Mouse (Mus musculus): ENCODE measurements around the gene Fbh1. TPM values are rescaled to one million over a fixed set of nuclear protein-coding genes. Genes with fewer than 3 reads are reported as not detected.
A peak's percentile ranks its signal among the peaks of the same experiment; 100 is the strongest.

Gene Fbh1
- polyA plus RNA-seq, 1 experiment: 26.0 TPM

DNA sequence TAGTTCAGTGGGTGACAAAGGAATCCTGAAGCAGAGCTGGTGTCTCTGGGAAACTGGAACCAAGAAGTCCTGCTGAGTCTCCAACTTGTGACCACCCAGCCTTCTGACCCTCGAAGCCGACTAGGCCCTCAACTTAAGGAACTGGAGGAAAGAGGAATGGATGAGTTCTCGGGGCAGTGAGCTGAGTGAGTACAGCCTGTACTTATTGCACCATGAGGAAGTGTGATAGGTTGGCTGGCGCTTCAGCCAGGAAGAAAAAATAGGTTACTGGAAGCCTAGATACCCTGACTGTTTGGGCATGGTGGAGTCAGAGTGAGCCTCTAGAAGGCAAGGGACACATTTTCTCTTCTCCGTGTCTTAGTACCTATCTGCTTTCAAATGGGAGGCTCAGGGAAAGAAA, 68.8 kb downstream of the Fbh1 start:
- Histone ChIP-seq H3K36me3 (ENCODE audit: control insufficient read depth, insufficient read depth, low read length) (no peaks in the 10 kb centered on the region), H3K27me3 (ENCODE audit: control insufficient read depth, insufficient read depth, low read length) (no peaks in the 10 kb centered on the region), H3K27ac (ENCODE audit: insufficient read depth, low read length) (no peak overlapping the region), H3K4me3 (ENCODE audit: extremely low read depth, insufficient read depth, insufficient read length) (no peak overlapping the region), H3K4me1 (ENCODE audit: control insufficient read depth, insufficient read depth, insufficient read length) (0 out of 2 replicates have a peak, but pooled peaks cover 2% of the 10 kb centered on the region)
- DNase-seq (ENCODE audit: low read depth in 1 of 2, low spot score in 2 of 2): no peak
- 52% methylated on average over 5 of the region's 5 CpGs for WGBS
- TF ChIP-seq CTCF (IDR thresholded peaks at IDR 0.05; ENCODE audit: extremely low read depth, insufficient read depth, insufficient read length, insufficient replicate concordance) (no peak), POLR2A (IDR thresholded peaks at IDR 0.05; ENCODE audit: low read depth, low read length) (no peak)

DNA sequence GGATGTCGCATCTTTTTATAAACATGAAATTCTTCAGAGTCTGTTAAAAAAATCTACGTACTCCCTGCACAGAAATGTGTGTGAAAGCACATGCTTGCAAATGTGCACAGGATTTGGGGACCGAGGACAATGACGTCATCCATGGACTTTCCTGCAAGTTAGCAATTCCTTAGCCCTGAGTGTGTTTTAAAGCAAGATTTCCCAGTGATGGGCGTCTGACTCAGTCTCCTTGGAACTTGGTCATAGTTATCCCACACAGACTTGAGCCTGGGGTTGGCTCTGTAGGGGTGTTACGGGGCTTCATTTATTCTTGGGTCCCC, 70.7 kb downstream of the Fbh1 start:
- 77% methylated on average over 6 of the region's 6 CpGs for WGBS
- no peaks in the 10 kb centered on the region for H3K36me3 ChIP-seq (ENCODE audit: control insufficient read depth, insufficient read depth, low read length)
- no peak overlapping the region for H3K27ac ChIP-seq (ENCODE audit: insufficient read depth, low read length)
- no peak for DNase-seq (ENCODE audit: low read depth in 1 of 2, low spot score in 2 of 2)
- no peak overlapping the region for H3K4me3 ChIP-seq (ENCODE audit: extremely low read depth, insufficient read depth, insufficient read length)
- no peaks in the 10 kb centered on the region for H3K27me3 ChIP-seq (ENCODE audit: control insufficient read depth, insufficient read depth, low read length)
- H3K4me1 ChIP-seq (ENCODE audit: control insufficient read depth, insufficient read depth, insufficient read length): 0 out of 2 replicates have a peak, but pooled peaks cover 2% of the 10 kb centered on the region
- TF ChIP-seq CTCF (IDR thresholded peaks at IDR 0.05; ENCODE audit: extremely low read depth, insufficient read depth, insufficient read length, insufficient replicate concordance) (no peak), POLR2A (IDR thresholded peaks at IDR 0.05; ENCODE audit: low read depth, low read length) (no peak)

DNA sequence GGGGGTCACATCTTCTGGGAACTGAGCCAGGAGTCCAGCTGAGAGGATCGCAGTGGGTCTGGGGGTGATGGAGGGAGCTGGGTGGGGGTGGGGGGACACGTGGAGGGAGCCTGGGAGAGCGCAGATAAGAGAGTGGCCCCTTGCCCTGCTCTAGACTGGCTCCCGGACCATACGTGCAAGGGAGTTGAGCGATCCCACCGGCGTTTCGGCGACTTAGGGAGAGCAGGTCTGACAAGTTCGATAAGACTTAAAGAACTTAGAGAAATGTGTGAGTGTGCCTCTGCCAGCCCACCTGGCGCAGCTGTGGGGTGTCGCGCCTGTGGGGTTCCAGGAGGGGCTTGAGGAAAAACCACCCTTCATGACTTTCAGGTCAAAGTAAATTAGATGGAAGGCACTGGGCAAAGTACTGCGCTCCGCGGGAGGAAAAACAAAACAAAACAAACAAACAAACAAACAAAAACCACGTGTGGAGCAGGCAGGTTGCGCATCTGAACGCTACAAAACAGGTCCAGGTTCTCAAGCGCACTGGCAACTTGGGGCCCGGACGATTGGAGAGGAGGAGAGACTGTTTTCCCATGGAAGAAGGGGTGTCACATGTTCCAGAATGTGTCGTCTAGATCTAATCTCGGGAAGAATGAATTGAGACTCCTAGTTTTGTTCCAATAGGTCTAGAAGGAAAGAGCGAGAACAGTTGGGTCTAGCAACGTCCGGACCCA, 71.2 kb downstream of the Fbh1 start:
- WGBS: 12% methylated on average over 28 of the region's 28 CpGs
- no peaks in the 10 kb centered on the region for H3K36me3 ChIP-seq (ENCODE audit: control insufficient read depth, insufficient read depth, low read length)

DNA sequence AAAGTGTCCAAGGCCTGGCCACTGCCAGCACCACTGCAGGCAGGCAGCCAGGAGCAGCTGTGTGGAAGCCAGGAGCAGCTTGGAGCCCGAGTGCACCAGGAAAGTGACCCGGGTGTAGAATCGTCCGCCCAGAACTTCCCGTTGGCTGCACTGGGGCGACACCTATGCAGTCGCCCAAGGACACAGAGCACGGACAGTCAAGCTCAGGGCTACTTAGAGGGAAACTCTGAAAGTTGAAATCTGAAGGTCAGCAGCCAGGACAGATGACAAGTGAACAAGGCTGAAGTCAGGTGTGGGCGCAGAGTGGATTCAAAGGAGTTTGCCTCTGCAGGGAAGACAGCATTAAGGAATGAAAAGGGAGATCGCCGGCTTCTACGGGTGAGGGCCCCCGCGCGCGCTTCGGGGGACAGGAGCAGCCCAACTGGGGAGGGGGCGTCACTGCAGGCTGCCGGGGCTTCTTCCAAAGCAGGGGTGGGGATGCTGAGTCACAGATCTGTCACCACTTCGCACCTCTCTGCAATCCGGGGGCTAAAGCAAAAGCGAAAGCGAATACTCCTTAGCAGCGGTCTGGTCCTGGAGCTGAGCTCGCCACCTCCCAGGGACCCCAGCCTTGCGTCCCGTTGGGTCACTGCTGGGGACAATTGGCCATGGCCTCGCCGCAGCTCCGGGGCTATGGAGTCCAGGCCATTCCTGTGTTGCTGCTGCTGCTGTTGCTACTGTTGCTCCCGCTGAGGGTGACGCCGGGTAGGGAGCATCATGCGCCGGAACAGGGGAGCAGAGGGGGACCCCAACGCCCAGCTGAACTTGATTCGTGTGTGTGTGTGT, 72.0 kb downstream of the Fbh1 start, which contains the start of gene Il15ra:
Gene Il15ra (plus strand): TSS at position 90 of the 825 bp plus-strand sequence.
- peak within 1 kb of the TSS; percentile 89 for H3K4me3 ChIP-seq (ENCODE audit: extremely low read depth, insufficient read depth, insufficient read length)
- no peak for TF ChIP-seq CTCF (IDR thresholded peaks at IDR 0.05; ENCODE audit: extremely low read depth, insufficient read depth, insufficient read length, insufficient replicate concordance)
- no peak for TF ChIP-seq POLR2A (IDR thresholded peaks at IDR 0.05; ENCODE audit: low read depth, low read length)
- no peaks in the 10 kb centered on the region for H3K36me3 ChIP-seq (ENCODE audit: control insufficient read depth, insufficient read depth, low read length)
- H3K4me1 ChIP-seq (ENCODE audit: control insufficient read depth, insufficient read depth, insufficient read length): 0 out of 2 replicates have a peak, but pooled peaks cover 2% of the 10 kb centered on the region
- DNase-seq (ENCODE audit: low read depth in 1 of 2, low spot score in 2 of 2): peak; percentile 12 to 35
- under 1% methylated on average over 37 of the region's 37 CpGs for WGBS
- peak within 1 kb of the TSS; percentile 6; the same call in 1 of the 2 replicates for H3K27ac ChIP-seq (ENCODE audit: insufficient read depth, low read length)
- H3K27me3 ChIP-seq (ENCODE audit: control insufficient read depth, insufficient read depth, low read length): no peaks in the 10 kb centered on the region

More for the DNA sequence above, 71.2 kb downstream of the Fbh1 start:
- Histone ChIP-seq H3K4me3 (ENCODE audit: extremely low read depth, insufficient read depth, insufficient read length) (peak overlapping the region; percentile 89), H3K4me1 (ENCODE audit: control insufficient read depth, insufficient read depth, insufficient read length) (0 out of 2 replicates have a peak, but pooled peaks cover 2% of the 10 kb centered on the region), H3K27me3 (ENCODE audit: control insufficient read depth, insufficient read depth, low read length) (no peaks in the 10 kb centered on the region), H3K27ac (ENCODE audit: insufficient read depth, low read length) (no peak overlapping the region)
- no peak for DNase-seq (ENCODE audit: low read depth in 1 of 2, low spot score in 2 of 2)
- TF ChIP-seq POLR2A (IDR thresholded peaks at IDR 0.05; ENCODE audit: low read depth, low read length) (no peak), CTCF (IDR thresholded peaks at IDR 0.05; ENCODE audit: extremely low read depth, insufficient read depth, insufficient read length, insufficient replicate concordance) (no peak)

DNA sequence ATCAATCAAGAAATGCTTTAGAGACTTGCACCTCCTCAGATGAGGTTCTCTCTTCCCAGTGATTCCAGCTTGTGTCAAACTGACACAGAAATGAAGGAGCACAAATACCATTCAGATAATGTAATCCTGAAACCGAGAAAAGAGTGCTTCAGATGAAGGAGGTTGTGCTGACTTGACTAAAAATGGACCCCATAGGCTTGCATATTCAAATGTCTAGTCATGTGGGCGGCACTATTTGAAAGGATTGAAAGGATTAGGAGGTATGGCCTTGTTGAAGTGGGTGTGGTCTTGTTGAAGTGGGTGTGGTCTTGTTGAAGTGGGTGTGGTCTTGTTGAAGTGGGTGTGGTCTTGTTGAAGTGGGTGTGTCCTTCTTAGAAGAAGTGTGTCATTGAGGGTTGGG, 77.5 kb downstream of the Fbh1 start:
- no peak for TF ChIP-seq CTCF (IDR thresholded peaks at IDR 0.05; ENCODE audit: extremely low read depth, insufficient read depth, insufficient read length, insufficient replicate concordance)
- TF ChIP-seq POLR2A (IDR thresholded peaks at IDR 0.05; ENCODE audit: low read depth, low read length): no peak
- no peak overlapping the region for H3K27ac ChIP-seq (ENCODE audit: insufficient read depth, low read length)
- no peak for DNase-seq (ENCODE audit: low read depth in 1 of 2, low spot score in 2 of 2)

DNA sequence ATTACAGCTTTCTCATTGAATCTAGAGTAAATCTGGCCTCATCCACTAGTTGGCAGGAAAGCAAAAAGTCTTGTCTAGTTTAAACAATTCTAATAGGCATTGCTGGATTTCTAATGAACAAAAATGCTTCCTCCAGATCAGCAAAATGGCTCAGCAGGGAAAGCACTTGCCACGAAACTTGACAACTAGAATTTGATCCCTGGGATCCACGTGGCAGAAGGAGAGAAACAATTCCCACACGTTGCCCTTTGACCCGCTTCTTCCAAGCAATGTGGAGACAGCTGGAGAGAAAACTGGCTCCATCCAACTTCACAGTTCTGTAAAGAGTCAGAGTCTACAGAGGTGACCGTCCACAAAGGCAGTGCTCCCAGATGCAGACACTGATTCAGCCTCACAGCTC, 78.4 kb downstream of the Fbh1 start:
- no peak for TF ChIP-seq CTCF (IDR thresholded peaks at IDR 0.05; ENCODE audit: extremely low read depth, insufficient read depth, insufficient read length, insufficient replicate concordance)
- TF ChIP-seq POLR2A (IDR thresholded peaks at IDR 0.05; ENCODE audit: low read depth, low read length): no peak
- WGBS: 77% methylated on average over 5 of the region's 5 CpGs
- DNase-seq (ENCODE audit: low read depth in 1 of 2, low spot score in 2 of 2): no peak

More for the DNA sequence above, 77.5 kb downstream of the Fbh1 start:
- whole genome bisulfite sequencing: 92% methylated on average over 2 of the region's 2 CpGs
- H3K4me1 ChIP-seq (ENCODE audit: control insufficient read depth, insufficient read depth, insufficient read length): no peaks in the 10 kb centered on the region
- H3K4me3 ChIP-seq (ENCODE audit: extremely low read depth, insufficient read depth, insufficient read length): no peak overlapping the region
- no peaks in the 10 kb centered on the region for H3K27me3 ChIP-seq (ENCODE audit: control insufficient read depth, insufficient read depth, low read length)
- no peaks in the 10 kb centered on the region for H3K36me3 ChIP-seq (ENCODE audit: control insufficient read depth, insufficient read depth, low read length)

More for the DNA sequence above, 78.4 kb downstream of the Fbh1 start:
- no peaks in the 10 kb centered on the region for H3K4me1 ChIP-seq (ENCODE audit: control insufficient read depth, insufficient read depth, insufficient read length)
- no peaks in the 10 kb centered on the region for H3K27me3 ChIP-seq (ENCODE audit: control insufficient read depth, insufficient read depth, low read length)
- no peak overlapping the region for H3K4me3 ChIP-seq (ENCODE audit: extremely low read depth, insufficient read depth, insufficient read length)
- no peaks in the 10 kb centered on the region for H3K36me3 ChIP-seq (ENCODE audit: control insufficient read depth, insufficient read depth, low read length)
- no peak overlapping the region for H3K27ac ChIP-seq (ENCODE audit: insufficient read depth, low read length)
